Mouse (Mus musculus): ENCODE data around the gene Spsb2. TPM values are rescaled to one million over a fixed set of nuclear protein-coding genes. Genes with fewer than 3 reads are reported as not detected.

The Spsb2 gene
- polyA plus RNA-seq, 1 experiment from 2014 or later: 8.8 TPM

GRCm38 (mm10) chr6:124856916-124857839 is 48.7 kb downstream of the Spsb2 start, which contains the start of gene P3h3:
TSS of gene P3h3 (minus strand) at chr6:124857752.
- Histone ChIP-seq H3K27ac (replicated peaks) (peak within 1 kb of the TSS; percentile 92), H3K4me3 (peak within 1 kb of the TSS; percentile 70), H3K9me3 (replicated peaks) (no peaks in the 10 kb centered on the region), H3K36me3 (peaks cover 27% of the 10 kb centered on the region), H3K4me1 (peaks cover 68% of the 10 kb centered on the region), H3K27me3 (ENCODE audit: low read depth, poor library complexity, severe bottlenecking) (peaks cover 43% of the 10 kb centered on the region)
- under 1% methylated on average over 85 of the region's 86 CpGs for WGBS
- peak; percentile 90 for DNase-seq (ENCODE audit: low spot score)

GRCm38 (mm10) chr6:124857840-124858530 is 49.5 kb downstream of the Spsb2 start:
- Histone ChIP-seq H3K27ac (replicated peaks) (peak overlapping the region; percentile 92), H3K9me3 (replicated peaks) (no peaks in the 10 kb centered on the region), H3K4me1 (peaks cover 76% of the 10 kb centered on the region), H3K27me3 (ENCODE audit: low read depth, poor library complexity, severe bottlenecking) (peaks cover 51% of the 10 kb centered on the region), H3K36me3 (peaks cover 22% of the 10 kb centered on the region), H3K4me3 (peak overlapping the region; percentile 70)
- 25% methylated on average over 26 of the region's 26 CpGs for WGBS
- DNase-seq (ENCODE audit: low spot score): no peak

DNA sequence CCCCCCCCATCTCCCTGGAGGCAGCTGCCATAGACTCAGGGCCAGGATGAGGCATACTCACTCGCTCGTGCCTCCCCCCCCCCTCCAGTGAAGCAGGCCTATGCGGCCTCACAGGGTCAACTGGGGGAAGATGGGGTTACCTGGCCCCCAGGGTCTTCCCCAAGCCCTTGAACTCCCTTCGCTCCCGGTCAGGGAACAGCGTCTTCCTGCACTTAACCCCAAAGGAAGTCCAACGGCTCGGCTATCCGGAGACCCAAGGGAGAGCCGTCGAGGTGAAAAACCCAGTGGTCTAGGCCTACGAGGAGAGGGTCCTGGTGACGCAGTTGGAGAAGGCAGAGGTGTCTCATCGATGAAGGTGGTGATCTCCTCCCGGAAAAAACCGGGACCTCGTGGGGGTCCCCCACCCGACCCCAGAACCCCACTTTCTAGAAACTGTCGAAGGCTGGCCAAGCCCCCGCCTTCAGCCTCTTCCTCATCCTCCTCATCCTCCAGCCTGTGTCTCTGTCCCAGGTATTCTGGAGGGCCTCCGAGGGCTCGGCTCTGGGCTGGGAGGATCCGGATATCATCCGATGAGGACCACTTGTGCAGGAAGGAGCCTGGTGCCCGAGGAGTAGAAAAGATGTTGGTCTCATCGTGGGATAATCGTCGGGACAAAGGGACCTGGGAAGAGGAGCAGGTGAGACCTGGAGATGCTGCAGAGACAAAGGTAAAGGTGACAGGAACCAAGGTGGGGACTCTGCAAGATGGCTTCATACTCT is 50.3 kb downstream of the Spsb2 start:
- Histone ChIP-seq H3K9me3 (replicated peaks) (no peaks in the 10 kb centered on the region), H3K4me1 (peaks cover 83% of the 10 kb centered on the region), H3K27me3 (ENCODE audit: low read depth, poor library complexity, severe bottlenecking) (peaks cover 54% of the 10 kb centered on the region), H3K36me3 (peaks cover 16% of the 10 kb centered on the region), H3K27ac (replicated peaks) (peak overlapping the region; percentile 92; the same call in 1 of the 2 replicates), H3K4me3 (peak overlapping the region; percentile 70)
- DNase-seq (ENCODE audit: low spot score): no peak
- 77% methylated on average over 28 of the region's 28 CpGs for WGBS

- peak; percentile 88 for DNase-seq (ENCODE audit: low spot score)
- peaks cover 60% of the 10 kb centered on the region for H3K27me3 ChIP-seq (ENCODE audit: low read depth, poor library complexity, severe bottlenecking)
- H3K36me3 ChIP-seq: 0 out of 2 replicates have a peak, but pooled peaks cover 9% of the 10 kb centered on the region
- WGBS: 11% methylated on average over 12 of the region's 12 CpGs
- H3K4me1 ChIP-seq: peaks cover 93% of the 10 kb centered on the region
- H3K9me3 ChIP-seq (replicated peaks): no peaks in the 10 kb centered on the region
- peak overlapping the region; percentile 19 for H3K27ac ChIP-seq (replicated peaks)
- peak overlapping the region; percentile 16; the same call in 1 of the 2 replicates for H3K4me3 ChIP-seq
Observed at GRCm38 (mm10) chr6:124859725-124860124, 51.3 kb downstream of the Spsb2 start.

Other genes starting within 250 kb of the Spsb2 start
- gene C1rb, start 238.4 kb upstream of the Spsb2 start, polyA plus RNA-seq (2016; fragmentation: Nextera tagmentation; extraction: Ambion mirVana): not detected in 2 replicates
- gene C1s2, start 172.6 kb upstream of the Spsb2 start, polyA plus RNA-seq (2016; fragmentation: Nextera tagmentation; extraction: Ambion mirVana): 0.11 TPM in 1 of 2 replicates, not detected in the other
- 35.8 and 38.7 TPM in 2 replicates for gene Lpcat3, start 145.6 kb upstream of the Spsb2 start, polyA plus RNA-seq (2016; fragmentation: Nextera tagmentation; extraction: Ambion mirVana)
- gene Emg1, start 96.5 kb upstream of the Spsb2 start, polyA plus RNA-seq (2016; fragmentation: Nextera tagmentation; extraction: Ambion mirVana): 217 and 243 TPM in 2 replicates
- 401 and 471 TPM in 2 replicates for gene Phb2, start 96.3 kb upstream of the Spsb2 start, polyA plus RNA-seq (2016; fragmentation: Nextera tagmentation; extraction: Ambion mirVana)
- gene Ptpn6, start 69.9 kb upstream of the Spsb2 start, polyA plus RNA-seq (2016; fragmentation: Nextera tagmentation; extraction: Ambion mirVana): 6.1 and 7.2 TPM in 2 replicates
- 445 and 490 TPM in 2 replicates for gene Grcc10, start 67.3 kb upstream of the Spsb2 start, polyA plus RNA-seq (2016; fragmentation: Nextera tagmentation; extraction: Ambion mirVana)
- gene Gm45234, start 52.6 kb upstream of the Spsb2 start, polyA plus RNA-seq (2016; fragmentation: Nextera tagmentation; extraction: Ambion mirVana): not detected in 2 replicates
- gene Atn1, start 52.1 kb upstream of the Spsb2 start, polyA plus RNA-seq (2016; fragmentation: Nextera tagmentation; extraction: Ambion mirVana): 10.2 and 10.5 TPM in 2 replicates
- gene Eno2, start 39.0 kb upstream of the Spsb2 start, polyA plus RNA-seq (2016; fragmentation: Nextera tagmentation; extraction: Ambion mirVana): 4.6 and 6.5 TPM in 2 replicates
- gene Lrrc23, start 28.9 kb upstream of the Spsb2 start, polyA plus RNA-seq (2016; fragmentation: Nextera tagmentation; extraction: Ambion mirVana): 1.3 and 1.4 TPM in 2 replicates
- 786 and 953 TPM in 2 replicates for gene Tpi1, start 5.6 kb downstream of the Spsb2 start, polyA plus RNA-seq (2016; fragmentation: Nextera tagmentation; extraction: Ambion mirVana)
- 212 and 228 TPM in 2 replicates for gene Usp5, start 20.8 kb downstream of the Spsb2 start, polyA plus RNA-seq (2016; fragmentation: Nextera tagmentation; extraction: Ambion mirVana)
- gene Cdca3, start 20.9 kb downstream of the Spsb2 start, polyA plus RNA-seq (2016; fragmentation: Nextera tagmentation; extraction: Ambion mirVana): 258 and 273 TPM in 2 replicates
- gene Gnb3, start 31.6 kb downstream of the Spsb2 start, polyA plus RNA-seq (2016; fragmentation: Nextera tagmentation; extraction: Ambion mirVana): 0.89 and 3.4 TPM in 2 replicates
- 8.3 and 9.9 TPM in 2 replicates for gene P3h3, start 49.1 kb downstream of the Spsb2 start, polyA plus RNA-seq (2016; fragmentation: Nextera tagmentation; extraction: Ambion mirVana)
- gene Gpr162, start 55.3 kb downstream of the Spsb2 start, polyA plus RNA-seq (2016; fragmentation: Nextera tagmentation; extraction: Ambion mirVana): 2.8 and 3.6 TPM in 2 replicates
- gene Cd4, start 79.6 kb downstream of the Spsb2 start, polyA plus RNA-seq (2016; fragmentation: Nextera tagmentation; extraction: Ambion mirVana): 0.05 TPM in 1 of 2 replicates, not detected in the other
- gene Lag3, start 103.0 kb downstream of the Spsb2 start, polyA plus RNA-seq (2016; fragmentation: Nextera tagmentation; extraction: Ambion mirVana): 1.0 and 1.5 TPM in 2 replicates
- 261 and 296 TPM in 2 replicates for gene Ptms, start 111.4 kb downstream of the Spsb2 start, polyA plus RNA-seq (2016; fragmentation: Nextera tagmentation; extraction: Ambion mirVana)
- gene Mlf2, start 122.7 kb downstream of the Spsb2 start, polyA plus RNA-seq (2016; fragmentation: Nextera tagmentation; extraction: Ambion mirVana): 428 and 435 TPM in 2 replicates
- gene Cops7a, start 156.9 kb downstream of the Spsb2 start, polyA plus RNA-seq (2016; fragmentation: Nextera tagmentation; extraction: Ambion mirVana): 140 and 142 TPM in 2 replicates
- 0.81 and 2.1 TPM in 2 replicates for gene Pianp, start 188.0 kb downstream of the Spsb2 start, polyA plus RNA-seq (2016; fragmentation: Nextera tagmentation; extraction: Ambion mirVana)
- gene Zfp384, start 200.5 kb downstream of the Spsb2 start, polyA plus RNA-seq (2016; fragmentation: Nextera tagmentation; extraction: Ambion mirVana): 9.3 and 9.5 TPM in 2 replicates
- gene Ing4, start 231.1 kb downstream of the Spsb2 start, polyA plus RNA-seq (2016; fragmentation: Nextera tagmentation; extraction: Ambion mirVana): 121 and 149 TPM in 2 replicates
- gene Acrbp, start 241.0 kb downstream of the Spsb2 start, polyA plus RNA-seq (2016; fragmentation: Nextera tagmentation; extraction: Ambion mirVana): 10.1 and 14.2 TPM in 2 replicates

Measured in midbrain, embryonic 10.5 days (tissue).